Mouse (Mus musculus) cerebellum, adult 2 months (tissue): ENCODE measurements around the gene Rgs11.

Experiments
- CTCF ChIP-seq: fragments of 200-500 bp; IDR thresholded peaks from 2 replicates; pipeline ENCODE4 v1.5.1; 2011; ENCODE audit warnings: low read depth, mild to moderate bottlenecking, control low read depth, low read length, moderate library complexity, borderline replicate concordance; ENCODE audit not compliant: insufficient read depth
- POLR2A ChIP-seq: fragments of 200-500 bp; IDR thresholded peaks from 2 replicates; pipeline ENCODE4 v1.6.1; 2011; ENCODE audit warnings: low read length, control low read depth, borderline replicate concordance; ENCODE audit not compliant: insufficient read depth

DNA sequence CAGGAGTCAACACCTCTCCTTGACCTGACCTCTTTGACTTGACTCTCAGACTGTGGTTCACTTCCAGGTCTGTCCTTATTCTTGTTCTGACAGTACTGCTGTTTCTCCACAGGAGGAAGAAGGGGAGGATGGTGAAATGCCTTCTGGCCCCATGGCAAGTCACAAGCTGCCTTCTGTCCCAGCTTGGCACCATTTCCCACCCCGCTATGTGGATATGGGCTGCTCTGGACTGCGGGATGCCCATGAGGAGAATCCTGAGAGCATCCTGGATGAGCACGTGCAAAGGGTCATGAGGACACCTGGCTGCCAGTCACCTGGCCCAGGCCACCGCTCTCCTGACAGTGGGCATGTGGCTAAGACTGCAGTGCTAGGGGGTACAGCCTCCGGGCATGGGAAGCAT, 15.2 kb upstream of the Rgs11 start:
- TF ChIP-seq POLR2A (no peak), CTCF (no peak)
